Mouse (Mus musculus): ENCODE results near the gene Apold1. TPM values are rescaled to one million over a fixed set of nuclear protein-coding genes. Genes with fewer than 3 reads are reported as not detected.

Gene Apold1
- polyA plus RNA-seq, 1 experiment from 2014 or later = 3.8 TPM

GRCm38 (mm10) chr6:134949241-134949640, 32.3 kb upstream of the Apold1 start:
- H3K36me3 ChIP-seq = peaks cover 12% of the 10 kb centered on the region; the same call in 1 of the 2 replicates
- H3K27ac ChIP-seq = no peak overlapping the region
- peaks cover 2% of the 10 kb centered on the region; the same call in 1 of the 2 replicates for H3K4me1 ChIP-seq
- H3K9me3 ChIP-seq = no peaks in the 10 kb centered on the region
- no peaks in the 10 kb centered on the region for H3K27me3 ChIP-seq
- no peak for ATAC-seq (ENCODE audit: insufficient number of reproducible peaks, insufficient read depth, low FRiP score, low TSS enrichment, low read depth)
- no peak overlapping the region for H3K4me3 ChIP-seq
- H3K4me2 ChIP-seq = no peak overlapping the region
- 93% methylated on average over 3 of the region's 3 CpGs for WGBS
- H3K9ac ChIP-seq = no peak overlapping the region

- ATAC-seq (ENCODE audit: insufficient number of reproducible peaks, insufficient read depth, low FRiP score, low TSS enrichment, low read depth) = no peak
- 72% methylated on average over 5 of the region's 5 CpGs for WGBS
- H3K4me2 ChIP-seq = no peak overlapping the region
- H3K9me3 ChIP-seq = no peaks in the 10 kb centered on the region
- no peaks in the 10 kb centered on the region for H3K4me1 ChIP-seq
- H3K36me3 ChIP-seq = peaks cover 15% of the 10 kb centered on the region; the same call in 1 of the 2 replicates
- no peak overlapping the region for H3K9ac ChIP-seq
- no peak overlapping the region for H3K27ac ChIP-seq
- no peaks in the 10 kb centered on the region for H3K27me3 ChIP-seq
- H3K4me3 ChIP-seq = no peak overlapping the region
These were observed 30.2 kb upstream of the Apold1 start for GRCm38 (mm10) chr6:134951364-134951763.

DNA sequence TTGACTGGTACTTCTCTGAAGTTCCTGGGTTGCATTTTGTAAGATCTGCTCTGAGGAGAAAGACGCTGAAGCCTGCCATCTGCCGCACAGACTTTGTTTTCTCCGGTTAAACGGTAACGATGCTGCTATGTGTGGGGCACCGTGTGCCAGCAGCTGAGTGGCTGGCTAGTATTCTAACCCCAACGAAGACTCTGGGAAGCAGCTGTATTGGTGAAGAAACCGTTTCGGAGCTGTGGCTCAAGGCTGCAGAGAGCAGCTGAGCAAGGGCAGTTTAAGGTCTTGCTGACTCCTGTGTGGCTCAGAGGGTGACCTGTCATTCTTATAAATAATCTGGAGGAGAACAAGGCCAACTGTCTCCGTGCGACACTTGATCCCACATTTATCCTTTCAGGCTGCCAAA, 27.5 kb upstream of the Apold1 start:
- no peak for ATAC-seq (ENCODE audit: insufficient number of reproducible peaks, insufficient read depth, low FRiP score, low TSS enrichment, low read depth)

DNA sequence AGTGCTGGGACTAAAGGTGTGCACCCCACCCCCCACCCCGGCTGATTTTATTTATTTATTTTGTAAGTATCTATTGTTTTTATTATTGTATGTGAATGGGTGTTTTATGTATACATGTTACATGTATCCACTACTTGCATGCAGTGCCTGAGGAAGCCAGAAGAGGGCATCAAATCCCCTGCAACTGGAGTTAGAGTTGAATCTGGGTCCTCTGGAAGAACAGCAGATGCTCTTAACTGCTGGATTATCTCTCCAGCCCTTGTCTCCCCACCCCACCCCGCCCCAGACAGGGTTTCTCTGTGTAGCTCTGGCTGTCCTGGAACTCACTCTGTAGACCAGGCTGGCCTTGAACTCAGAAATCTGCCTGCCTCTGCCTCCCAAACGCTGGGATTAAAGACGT, 25.1 kb upstream of the Apold1 start:
- Histone ChIP-seq H3K9ac (no peak overlapping the region), H3K4me2 (no peak overlapping the region), H3K4me1 (peaks cover 12% of the 10 kb centered on the region), H3K36me3 (peaks cover 10% of the 10 kb centered on the region; the same call in 1 of the 2 replicates), H3K27me3 (no peaks in the 10 kb centered on the region), H3K27ac (no peak overlapping the region), H3K4me3 (no peak overlapping the region), H3K9me3 (no peaks in the 10 kb centered on the region)
- WGBS = 79% methylated on average over 4 of the region's 4 CpGs
- no peak for ATAC-seq (ENCODE audit: insufficient number of reproducible peaks, insufficient read depth, low FRiP score, low TSS enrichment, low read depth)

More for the DNA sequence above, 27.5 kb upstream of the Apold1 start:
- no peaks in the 10 kb centered on the region for H3K9me3 ChIP-seq
- peaks cover 16% of the 10 kb centered on the region; the same call in 1 of the 2 replicates for H3K36me3 ChIP-seq
- H3K4me3 ChIP-seq = no peak overlapping the region
- H3K27ac ChIP-seq = no peak overlapping the region
- H3K27me3 ChIP-seq = no peaks in the 10 kb centered on the region
- H3K4me1 ChIP-seq = no peaks in the 10 kb centered on the region
- no peak overlapping the region for H3K4me2 ChIP-seq
- 0 out of 2 replicates have a peak overlapping the region, but pooled peaks have one; percentile 7 for H3K9ac ChIP-seq
- 63% methylated on average over 11 of the region's 11 CpGs for WGBS

GRCm38 (mm10) chr6:134961286-134961685, 20.2 kb upstream of the Apold1 start:
- 48% methylated on average over 5 of the region's 5 CpGs for WGBS
- Histone ChIP-seq H3K4me3 (no peak overlapping the region), H3K27ac (no peak overlapping the region), H3K4me1 (peaks cover 16% of the 10 kb centered on the region), H3K27me3 (no peaks in the 10 kb centered on the region), H3K4me2 (no peak overlapping the region), H3K9ac (no peak overlapping the region), H3K36me3 (peaks cover 1% of the 10 kb centered on the region; the same call in 1 of the 2 replicates), H3K9me3 (0 out of 2 replicates have a peak, but pooled peaks cover 3% of the 10 kb centered on the region)
- no peak for ATAC-seq (ENCODE audit: insufficient number of reproducible peaks, insufficient read depth, low FRiP score, low TSS enrichment, low read depth)

DNA sequence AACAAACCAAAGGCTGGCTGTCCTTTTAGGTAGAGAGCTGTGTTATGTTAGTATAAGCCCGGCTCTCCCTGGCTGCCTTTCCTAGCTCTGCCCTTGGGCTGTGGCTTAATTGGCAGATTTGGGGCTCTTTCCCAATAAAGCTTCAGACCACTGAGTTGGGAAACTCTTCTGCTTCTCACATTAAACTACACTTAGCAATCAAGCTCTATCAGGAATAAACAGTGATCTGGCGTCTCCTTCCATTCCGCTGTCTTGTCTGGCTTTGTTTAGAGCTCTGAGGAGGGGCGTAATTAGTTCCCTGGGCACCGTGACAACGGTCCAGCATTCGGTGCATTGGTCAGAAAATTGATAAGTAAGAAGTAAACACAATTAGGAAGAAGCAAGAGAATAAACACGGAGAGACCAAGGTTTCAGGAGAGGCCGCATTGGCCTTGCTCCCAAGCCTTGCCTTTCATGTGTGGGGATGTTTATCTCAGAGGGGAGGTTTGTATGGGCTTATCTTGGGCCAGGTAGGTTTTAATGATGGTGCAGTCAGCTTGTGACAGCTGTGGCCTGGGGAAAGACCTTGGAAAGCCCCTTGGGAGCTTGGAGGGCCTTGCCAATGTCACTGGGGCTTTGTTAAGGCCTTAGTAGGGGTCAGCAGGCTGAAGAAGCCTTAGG, 19.5 kb upstream of the Apold1 start:
- Histone ChIP-seq H3K4me3 (no peak overlapping the region), H3K4me2 (no peak overlapping the region), H3K36me3 (no peaks in the 10 kb centered on the region), H3K27ac (no peak overlapping the region), H3K9me3 (0 out of 2 replicates have a peak, but pooled peaks cover 3% of the 10 kb centered on the region), H3K4me1 (peaks cover 16% of the 10 kb centered on the region), H3K27me3 (no peaks in the 10 kb centered on the region), H3K9ac (no peak overlapping the region)
- WGBS = 39% methylated on average over 9 of the region's 9 CpGs
- ATAC-seq (ENCODE audit: insufficient number of reproducible peaks, insufficient read depth, low FRiP score, low TSS enrichment, low read depth) = no peak

DNA sequence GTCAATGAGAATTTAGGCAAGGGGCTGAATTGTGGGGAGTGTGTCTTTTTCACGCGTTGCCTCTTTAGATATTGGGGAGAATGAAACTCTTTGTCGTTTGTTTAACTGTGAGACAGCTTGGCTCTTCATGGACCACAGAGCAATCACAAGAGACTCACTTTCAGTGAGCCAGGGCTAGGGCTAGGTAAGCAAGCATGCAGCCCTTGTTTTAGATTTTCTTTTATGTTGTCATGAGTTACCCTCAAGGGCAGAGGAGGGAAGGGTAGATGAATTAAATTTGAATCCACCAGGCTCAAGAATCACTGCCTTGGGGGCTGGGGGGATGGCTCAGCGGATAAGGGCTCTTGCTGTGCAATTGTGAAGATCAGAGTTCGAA, 19.0 kb upstream of the Apold1 start:
- Histone ChIP-seq H3K4me2 (no peak overlapping the region), H3K27me3 (no peaks in the 10 kb centered on the region), H3K9ac (no peak overlapping the region), H3K4me3 (no peak overlapping the region), H3K27ac (no peak overlapping the region), H3K36me3 (no peaks in the 10 kb centered on the region), H3K4me1 (peaks cover 16% of the 10 kb centered on the region), H3K9me3 (0 out of 2 replicates have a peak, but pooled peaks cover 3% of the 10 kb centered on the region)
- WGBS = 50% methylated on average over 5 of the region's 5 CpGs
- no peak for ATAC-seq (ENCODE audit: insufficient number of reproducible peaks, insufficient read depth, low FRiP score, low TSS enrichment, low read depth)

- 71% methylated on average over 2 of the region's 2 CpGs for WGBS
- H3K9me3 ChIP-seq = 0 out of 2 replicates have a peak, but pooled peaks cover 3% of the 10 kb centered on the region
- no peak overlapping the region for H3K27ac ChIP-seq
- H3K4me3 ChIP-seq = no peak overlapping the region
- H3K4me1 ChIP-seq = peaks cover 16% of the 10 kb centered on the region
- H3K9ac ChIP-seq = no peak overlapping the region
- no peak overlapping the region for H3K4me2 ChIP-seq
- ATAC-seq (ENCODE audit: insufficient number of reproducible peaks, insufficient read depth, low FRiP score, low TSS enrichment, low read depth) = no peak
- H3K27me3 ChIP-seq = no peaks in the 10 kb centered on the region
- no peaks in the 10 kb centered on the region for H3K36me3 ChIP-seq
These were observed 17.6 kb upstream of the Apold1 start for GRCm38 (mm10) chr6:134963910-134964309.

DNA sequence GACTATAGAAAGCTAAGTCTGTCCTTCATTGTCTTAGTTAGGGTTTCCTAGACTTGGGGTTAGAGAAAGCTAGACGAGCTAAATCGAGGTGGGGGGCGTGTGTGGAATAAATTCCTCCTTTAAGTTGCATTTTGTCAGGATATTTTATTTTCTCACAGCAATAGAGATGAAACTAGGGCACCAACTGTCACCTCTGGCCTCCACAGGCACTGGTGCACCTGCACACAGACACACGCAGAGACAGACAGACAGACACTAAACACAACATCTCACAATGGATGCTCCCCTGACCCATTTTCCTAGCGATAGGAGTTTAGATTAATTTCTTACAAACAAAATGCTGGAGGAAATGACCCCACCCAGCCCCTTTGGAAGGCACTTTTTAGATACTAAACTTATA, 14.8 kb upstream of the Apold1 start:
- WGBS = 87% methylated on average over 5 of the region's 5 CpGs
- no peak overlapping the region for H3K27ac ChIP-seq
- no peak overlapping the region for H3K4me3 ChIP-seq
- no peak overlapping the region for H3K4me2 ChIP-seq
- H3K9me3 ChIP-seq = 0 out of 2 replicates have a peak, but pooled peaks cover 3% of the 10 kb centered on the region
- no peaks in the 10 kb centered on the region for H3K27me3 ChIP-seq
- no peak overlapping the region for H3K9ac ChIP-seq
- ATAC-seq (ENCODE audit: insufficient number of reproducible peaks, insufficient read depth, low FRiP score, low TSS enrichment, low read depth) = no peak
- H3K36me3 ChIP-seq = no peaks in the 10 kb centered on the region
- H3K4me1 ChIP-seq = peaks cover 2% of the 10 kb centered on the region; the same call in 1 of the 2 replicates

DNA sequence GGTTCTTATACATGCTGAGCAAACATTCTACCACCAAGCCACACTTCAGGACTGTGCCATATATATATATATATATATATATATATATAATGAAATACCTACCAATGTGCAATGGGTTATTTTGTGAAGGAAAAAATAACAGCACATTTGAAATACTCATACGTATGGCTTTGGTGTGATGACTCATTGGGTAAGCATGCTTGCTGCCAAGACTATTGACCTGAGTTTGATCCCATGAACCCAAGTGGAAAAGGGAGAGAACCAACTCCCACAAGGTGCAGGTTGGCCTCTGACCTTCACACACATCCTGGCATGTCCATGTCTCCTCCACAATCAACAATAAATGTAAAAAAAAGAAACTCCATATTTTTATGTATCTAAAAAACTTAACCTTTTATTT, 13.2 kb upstream of the Apold1 start:
- Histone ChIP-seq H3K4me2 (no peak overlapping the region), H3K36me3 (no peaks in the 10 kb centered on the region), H3K4me3 (no peak overlapping the region), H3K4me1 (no peaks in the 10 kb centered on the region), H3K9ac (no peak overlapping the region), H3K27ac (no peak overlapping the region), H3K9me3 (0 out of 2 replicates have a peak, but pooled peaks cover 3% of the 10 kb centered on the region), H3K27me3 (no peaks in the 10 kb centered on the region)
- no peak for ATAC-seq (ENCODE audit: insufficient number of reproducible peaks, insufficient read depth, low FRiP score, low TSS enrichment, low read depth)
- 70% methylated on average over 1 of the region's 1 CpGs for WGBS

- Histone ChIP-seq H3K9me3 (0 out of 2 replicates have a peak, but pooled peaks cover 3% of the 10 kb centered on the region), H3K4me1 (no peaks in the 10 kb centered on the region), H3K36me3 (no peaks in the 10 kb centered on the region), H3K4me2 (no peak overlapping the region), H3K9ac (no peak overlapping the region), H3K27me3 (no peaks in the 10 kb centered on the region), H3K27ac (no peak overlapping the region), H3K4me3 (no peak overlapping the region)
- no peak for ATAC-seq (ENCODE audit: insufficient number of reproducible peaks, insufficient read depth, low FRiP score, low TSS enrichment, low read depth)
- 90% methylated on average over 2 of the region's 2 CpGs for WGBS
These were observed 12.0 kb upstream of the Apold1 start for GRCm38 (mm10) chr6:134969498-134969897.

- ATAC-seq (ENCODE audit: insufficient number of reproducible peaks, insufficient read depth, low FRiP score, low TSS enrichment, low read depth) = no peak
- 49% methylated on average over 4 of the region's 4 CpGs for WGBS
- Histone ChIP-seq H3K9me3 (no peaks in the 10 kb centered on the region), H3K4me1 (no peaks in the 10 kb centered on the region), H3K4me3 (no peak overlapping the region), H3K27me3 (no peaks in the 10 kb centered on the region), H3K36me3 (no peaks in the 10 kb centered on the region), H3K9ac (no peak overlapping the region), H3K4me2 (no peak overlapping the region), H3K27ac (no peak overlapping the region)
These were observed 9.4 kb upstream of the Apold1 start for GRCm38 (mm10) chr6:134972096-134972495.

Data from embryonic facial prominence, embryonic 13.5 days (tissue).